Comparison of ENCODE assay signal across 8 mouse cellular contexts in the genomic region with DNA sequence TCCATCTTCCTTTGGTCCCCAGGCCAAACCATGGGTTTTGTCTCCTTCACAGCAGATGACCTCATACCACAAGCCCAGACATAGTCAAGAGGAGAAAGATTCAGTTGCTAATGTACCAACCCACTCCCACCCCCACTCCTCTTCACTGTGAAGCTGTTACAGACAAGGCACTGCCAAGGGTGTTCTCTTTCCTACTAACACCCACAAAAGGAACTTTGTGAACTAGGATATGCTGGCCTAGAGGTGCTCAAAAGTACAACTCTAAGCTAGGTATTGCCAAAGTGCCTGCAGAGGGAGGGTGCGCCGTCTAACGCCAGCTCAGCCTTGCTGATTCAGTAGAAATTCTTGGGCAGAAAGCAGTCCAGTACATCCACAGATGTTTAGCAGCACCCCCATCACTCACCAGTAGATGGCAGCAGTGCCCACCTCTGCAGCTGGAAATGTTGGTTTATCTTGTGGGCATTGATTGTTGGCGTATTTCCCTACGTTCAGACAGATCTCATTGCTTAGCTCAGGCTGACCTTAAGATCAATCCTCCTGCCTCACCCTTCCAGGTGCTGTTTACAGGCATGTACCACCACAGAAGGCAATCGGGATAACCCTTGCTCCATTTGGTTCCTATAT. TPM values are rescaled to one million over a fixed set of nuclear protein-coding genes. Genes with fewer than 3 reads are reported as not detected.
DNase-seq lines count a peak whose midpoint lies in the region; ATAC-seq lines count a peak whose summit lies in the region.

No protein-coding gene starts in this region.

- no peak overlapping the region for H3K4me3 ChIP-seq in kidney, embryonic 15.5 days (replicated peaks)
- H3K4me3 ChIP-seq in stomach, embryonic 14.5 days (ENCODE audit: low read depth, low read length) = no peak overlapping the region

- H3K27me3 ChIP-seq in kidney, embryonic 15.5 days = no peaks in the 10 kb centered on the region
- H3K27me3 ChIP-seq in stomach, embryonic 14.5 days (ENCODE audit: control insufficient read depth, insufficient read depth, low read length) = no peaks in the 10 kb centered on the region

- H3K36me3 ChIP-seq in kidney, embryonic 15.5 days = no peaks in the 10 kb centered on the region
- no peaks in the 10 kb centered on the region for H3K36me3 ChIP-seq in stomach, embryonic 14.5 days (ENCODE audit: control insufficient read depth, insufficient read depth, low read length)

- H3K9ac ChIP-seq in kidney, embryonic 15.5 days = no peak overlapping the region
- H3K9ac ChIP-seq in stomach, embryonic 14.5 days (replicated peaks; ENCODE audit: low read depth, low read length) = no peak overlapping the region

- H3K4me2 ChIP-seq in kidney, embryonic 15.5 days = no peak overlapping the region
- no peak overlapping the region for H3K4me2 ChIP-seq in stomach, embryonic 14.5 days (replicated peaks; ENCODE audit: low read depth, low read length)

- peak; percentile 25; the same call in 1 of the 2 replicates for ATAC-seq in kidney, embryonic 15.5 days (replicated peaks; ENCODE audit: low FRiP score)
- peak; percentile 44; the same call in 1 of the 2 replicates for ATAC-seq in stomach, embryonic 14.5 days (ENCODE audit: insufficient number of reproducible peaks, insufficient read depth, low FRiP score, low read depth)

- H3K4me1 ChIP-seq in kidney, embryonic 15.5 days = no peaks in the 10 kb centered on the region
- H3K4me1 ChIP-seq in stomach, embryonic 14.5 days (ENCODE audit: control insufficient read depth, insufficient read depth, low read length) = no peaks in the 10 kb centered on the region

- 21% methylated on average over 6 of the region's 6 CpGs for WGBS in kidney, embryonic 15.5 days
- WGBS in stomach, embryonic 14.5 days = 22% methylated on average over 6 of the region's 6 CpGs

- no peaks in the 10 kb centered on the region for H3K9me3 ChIP-seq in kidney, embryonic 15.5 days (replicated peaks)
- no peaks in the 10 kb centered on the region for H3K9me3 ChIP-seq in stomach, embryonic 14.5 days (ENCODE audit: control insufficient read depth, low read depth, low read length)

- H3K27ac ChIP-seq in kidney, embryonic 15.5 days = no peak overlapping the region
- no peak overlapping the region for H3K27ac ChIP-seq in stomach, embryonic 14.5 days (ENCODE audit: low read length)

- DNase-seq in 3134 (ENCODE audit: extremely low read depth, insufficient read length, low spot score) (peak; percentile 41), liver (peak; percentile 73)
- DNase-seq in adrenal gland, adult 2 months = peak; percentile 83
- DNase-seq in embryo, embryonic 11 days = peak; percentile 73
- DNase-seq in gastrocnemius, postnatal 4 days (ENCODE audit: low spot score in 2 of 2) = peak; percentile 56 to 72
- DNase-seq in natural killer cell, adult 2 months (ENCODE audit: low spot score in 2 of 2) = peak; percentile 40 to 61

RNA-seq across cellular contexts. Expression of a gene that starts 54.0 kb away (rescaled TPM):
- 1 to 10 TPM; 3.9 to 7.6 TPM for total RNA-seq in adrenal gland, adult 2 months (2021)
- 0.73 and 0.94 TPM in 2 replicates for polyA plus RNA-seq in adrenal gland, adult 2 months (2012; rRNA removed)
- total RNA-seq in gastrocnemius, postnatal 4 days (2021) = 10 to 100 TPM; 20.9 to 30.4 TPM
- 7.0 and 30.6 TPM in 2 replicates for polyA plus RNA-seq in kidney, embryonic 15.5 days (2015; fragmentation: Nextera tagmentation; extraction: Ambion mirVana)
- 250 and 280 TPM in 2 replicates for polyA plus RNA-seq in stomach, embryonic 14.5 days (2014; fragmentation: Nextera tagmentation; extraction: Ambion mirVana)
